Mouse (Mus musculus) embryo, embryonic 9.5 days (tissue): ENCODE results near the gene Cblc.

Source experiments
- DNase-seq: peaks from one replicate; pipeline ENCODE4 v3.0.0-alpha.2; 2017; ENCODE audit errors: extremely low spot score

The Cblc gene

GRCm38 (mm10) chr7:19796697-19797588 is at the start of gene Cblc:
TSS of gene Cblc (minus strand) at chr7:19796809.
- DNase-seq = peak; percentile 75

DNA sequence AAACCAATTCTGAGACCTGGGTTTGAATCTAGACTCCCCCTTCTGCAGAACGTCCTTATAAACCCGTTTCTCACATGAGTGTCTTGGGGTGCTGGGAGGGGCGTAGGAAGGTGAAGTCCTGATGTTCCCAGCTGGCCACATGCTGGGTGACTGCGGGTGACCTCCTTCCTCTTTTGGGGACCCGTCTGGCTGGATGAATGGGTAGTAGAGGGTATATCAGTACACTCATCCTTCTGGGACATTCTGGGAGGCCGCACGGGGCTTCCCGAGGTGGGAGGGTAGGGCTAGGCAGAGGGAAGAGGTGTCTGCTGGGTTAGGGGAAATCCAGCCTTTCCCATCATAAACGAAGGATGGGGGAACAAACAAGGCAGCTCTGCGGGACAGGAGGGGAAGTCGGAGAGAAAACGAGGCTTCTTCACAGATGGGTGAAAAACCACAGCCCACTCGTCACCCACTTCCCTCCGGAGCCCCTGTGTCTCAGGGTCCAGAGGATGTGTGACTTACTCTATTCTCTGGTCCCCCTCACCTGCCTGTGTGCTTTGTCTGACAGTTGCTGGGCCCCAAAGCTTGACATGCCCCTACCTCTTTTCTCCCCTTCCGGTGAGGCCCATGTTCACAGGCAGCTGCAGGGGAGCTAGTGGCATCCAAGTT is 48.0 kb upstream of the Cblc start:
- DNase-seq = no peak

- DNase-seq = peak; percentile 64
Observed at GRCm38 (mm10) chr7:19843561-19843960, 47.0 kb upstream of the Cblc start.

DNA sequence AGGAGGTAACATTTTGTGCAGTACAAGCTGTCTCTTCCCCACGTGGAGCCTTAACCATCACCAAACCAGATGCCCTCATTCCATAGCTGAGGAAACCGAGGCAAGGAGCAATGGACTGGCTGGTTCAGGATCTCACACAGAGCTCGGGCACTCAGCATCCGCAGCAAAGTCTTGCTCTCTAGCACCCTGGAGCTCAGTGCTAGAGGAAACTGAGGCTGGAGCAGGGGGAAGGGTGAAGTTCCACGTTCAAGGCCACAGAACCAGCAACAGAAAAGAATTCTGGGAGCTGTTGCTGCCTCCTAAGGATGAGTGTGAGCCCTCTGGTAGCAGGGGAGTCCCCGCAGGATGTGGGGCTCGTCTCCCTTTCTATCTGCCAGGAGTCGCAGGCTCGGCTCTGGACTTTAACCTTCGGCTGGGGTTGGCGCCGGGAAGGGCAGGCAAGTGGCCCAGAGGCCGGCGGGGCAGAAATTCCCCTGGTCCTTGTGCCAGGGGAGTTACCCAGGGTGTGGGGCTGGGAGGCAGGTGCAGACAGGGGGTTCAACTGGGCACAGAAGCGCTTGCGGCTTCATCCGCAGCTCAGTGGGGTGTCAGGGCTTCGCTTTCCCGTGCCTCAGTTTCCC is 46.4 kb upstream of the Cblc start:
- no peak for DNase-seq

DNA sequence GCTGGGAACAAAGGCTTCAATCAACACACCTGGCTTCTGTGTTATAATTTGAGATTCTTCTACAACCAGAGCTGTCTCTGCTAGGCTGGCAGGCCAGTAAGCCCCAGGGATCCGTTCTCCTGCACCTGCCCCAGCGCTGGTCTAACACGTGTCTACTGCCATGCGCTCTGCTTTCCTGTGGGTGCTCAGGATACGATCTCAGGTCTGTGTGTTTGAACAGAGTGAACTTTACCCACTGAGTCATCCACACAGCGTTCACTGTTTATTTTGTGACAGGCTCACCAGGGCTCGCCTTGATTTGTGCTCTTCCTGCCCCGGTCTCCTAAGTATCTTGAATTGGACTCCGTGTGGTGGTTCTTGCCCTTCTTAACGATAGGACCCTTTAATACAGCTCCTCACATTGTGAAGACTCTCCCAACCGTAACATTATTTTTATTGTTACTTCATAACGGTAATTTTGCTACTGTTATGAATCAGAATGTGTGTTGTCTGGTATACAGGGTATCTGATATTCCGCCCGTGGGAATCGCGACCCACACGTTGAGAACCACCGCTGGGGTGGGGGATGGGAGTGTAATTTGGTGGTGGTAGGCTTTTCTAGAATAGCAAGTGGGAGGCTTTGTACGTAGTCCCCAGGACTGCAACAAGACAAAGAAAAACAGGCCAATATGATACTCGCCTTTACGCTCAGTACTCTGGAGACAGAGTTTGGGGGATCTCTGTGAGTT is 45.2 kb upstream of the Cblc start:
- DNase-seq = no peak

GRCm38 (mm10) chr7:19840936-19841335 is 44.3 kb upstream of the Cblc start:
- no peak for DNase-seq

DNA sequence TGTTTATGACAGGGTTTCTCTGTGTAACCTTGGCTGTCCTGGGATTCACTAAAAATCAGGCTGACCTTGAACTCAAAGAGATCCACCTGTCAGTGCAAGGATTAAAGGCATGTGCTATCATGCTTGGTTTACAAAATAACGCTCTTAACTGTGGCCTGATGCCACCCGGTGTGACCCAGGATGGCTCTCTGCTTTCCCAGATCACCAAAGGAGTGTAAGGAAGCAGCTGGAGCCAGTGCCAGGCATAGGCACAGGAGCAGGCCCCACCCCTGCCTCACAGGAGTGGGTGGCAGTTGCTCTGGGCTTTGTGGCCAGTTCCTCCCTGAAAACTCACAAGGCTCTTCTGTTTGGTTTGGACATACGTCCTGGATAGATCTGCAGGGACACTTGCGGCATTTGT is 43.8 kb upstream of the Cblc start:
- DNase-seq = no peak

DNA sequence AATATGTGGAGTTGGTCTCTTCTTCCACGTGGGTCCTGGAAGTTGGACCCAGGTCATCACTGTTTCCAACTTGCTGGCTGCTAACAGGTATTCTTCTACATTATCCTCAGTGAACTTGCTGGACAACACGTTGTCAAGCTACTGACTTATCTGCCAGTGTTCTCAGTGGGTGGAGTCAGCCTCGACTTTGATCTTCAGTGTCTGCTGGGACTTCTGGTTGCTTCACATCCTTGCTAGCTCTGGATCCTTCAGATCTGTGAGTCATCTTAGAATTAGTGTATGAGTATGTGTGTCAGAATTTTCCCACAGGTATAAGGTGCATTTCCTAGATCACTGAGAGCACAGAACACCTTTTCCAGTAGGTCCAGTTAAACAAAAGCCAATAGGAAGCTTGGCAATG is 40.2 kb upstream of the Cblc start:
- DNase-seq = no peak

- DNase-seq = no peak
Observed at GRCm38 (mm10) chr7:19834055-19834454, 37.4 kb upstream of the Cblc start.

DNA sequence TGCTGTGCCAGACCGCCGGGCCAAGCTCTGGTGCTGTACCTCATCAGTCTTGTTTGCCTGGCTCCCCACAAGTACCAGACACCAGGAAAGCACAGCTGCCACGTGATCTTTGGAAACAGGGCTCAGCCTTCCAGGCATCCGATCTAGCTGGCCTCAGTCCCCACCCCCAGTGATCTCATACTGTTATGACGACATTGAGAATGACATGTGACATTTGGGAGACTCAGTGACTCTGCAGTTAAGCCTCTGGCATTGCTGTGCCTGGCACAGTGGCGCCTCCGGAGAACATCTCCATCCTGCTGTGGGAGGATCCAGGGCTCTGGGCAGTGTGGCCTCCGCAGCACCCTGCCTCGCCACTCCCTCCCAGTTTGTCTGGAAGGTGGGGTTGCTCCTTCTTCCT is 35.2 kb upstream of the Cblc start:
- DNase-seq = no peak

- no peak for DNase-seq
Observed at GRCm38 (mm10) chr7:19830682-19831156, 34.1 kb upstream of the Cblc start.

DNA sequence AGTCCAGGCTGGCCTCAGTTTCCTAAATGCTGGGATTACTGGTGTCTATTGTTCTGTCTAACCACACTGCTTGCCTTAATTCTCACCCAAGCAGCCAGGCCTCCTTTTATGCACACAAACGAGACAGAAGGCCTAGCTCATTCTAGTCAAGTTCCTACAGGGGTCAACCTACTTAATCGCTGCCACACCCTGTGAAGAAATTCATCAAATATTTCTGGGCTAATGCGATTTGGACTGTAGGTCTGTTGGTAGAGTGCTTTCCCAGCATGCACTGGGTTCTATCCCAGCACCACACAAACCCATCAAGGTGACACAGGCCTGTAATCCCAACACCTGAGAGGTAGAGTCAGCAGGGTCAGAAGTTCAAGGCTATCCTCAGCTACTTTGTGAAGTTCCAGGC is 33.1 kb upstream of the Cblc start:
- no peak for DNase-seq

GRCm38 (mm10) chr7:19826756-19827155 is 30.1 kb upstream of the Cblc start:
- DNase-seq = no peak

GRCm38 (mm10) chr7:19824182-19824973 is 27.8 kb upstream of the Cblc start:
- DNase-seq = peak; percentile 83

DNA sequence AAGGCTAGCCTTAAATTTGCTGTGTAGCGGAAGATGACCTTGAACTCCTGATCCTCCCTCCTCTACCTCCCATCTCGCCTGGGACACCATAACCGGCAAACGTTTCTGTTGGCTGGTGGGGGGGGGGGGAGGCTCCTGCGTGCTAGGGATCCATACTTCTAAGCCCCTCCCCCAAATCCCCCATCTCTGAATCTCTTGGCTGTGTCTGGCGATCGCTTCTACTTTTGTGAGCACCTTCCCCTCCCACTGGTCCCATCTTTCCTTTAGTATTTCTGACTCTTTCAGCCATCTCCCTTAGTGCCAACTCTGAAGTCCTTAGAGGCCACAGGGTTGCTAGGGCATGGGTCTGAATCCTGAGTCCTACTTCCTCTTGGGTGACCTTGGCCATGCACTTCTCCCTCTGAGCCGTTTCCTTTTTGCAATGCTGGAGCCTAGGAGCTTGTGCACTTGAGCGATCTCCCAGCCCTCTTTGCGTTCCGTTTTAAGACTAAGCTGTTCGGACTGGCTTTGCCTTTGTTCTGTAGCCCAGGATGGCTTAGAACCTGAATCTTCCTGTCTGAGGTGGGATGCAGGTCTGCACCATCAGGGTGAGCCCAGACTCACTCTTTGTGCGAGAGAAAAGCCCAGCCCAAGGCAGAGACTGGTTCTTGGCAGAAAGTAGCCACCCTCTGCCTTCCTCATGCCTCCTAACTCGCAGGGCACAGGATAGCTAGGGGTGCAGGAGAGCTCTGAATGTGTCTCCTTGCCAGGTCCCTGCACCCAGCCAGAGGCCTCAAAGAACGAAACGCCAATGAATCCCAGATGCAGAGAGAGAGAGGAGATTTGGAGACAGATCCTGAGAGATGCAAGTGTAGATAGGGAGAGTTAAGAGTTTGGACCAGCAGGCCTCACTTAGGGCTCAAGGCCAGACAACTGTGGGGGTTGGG is 26.9 kb upstream of the Cblc start:
- DNase-seq = no peak

- no peak for DNase-seq
Observed at GRCm38 (mm10) chr7:19822604-19823058, 26.0 kb upstream of the Cblc start, which contains the start of gene Bcl3. TSS of gene Bcl3 (minus strand) at chr7:19822770.

DNA sequence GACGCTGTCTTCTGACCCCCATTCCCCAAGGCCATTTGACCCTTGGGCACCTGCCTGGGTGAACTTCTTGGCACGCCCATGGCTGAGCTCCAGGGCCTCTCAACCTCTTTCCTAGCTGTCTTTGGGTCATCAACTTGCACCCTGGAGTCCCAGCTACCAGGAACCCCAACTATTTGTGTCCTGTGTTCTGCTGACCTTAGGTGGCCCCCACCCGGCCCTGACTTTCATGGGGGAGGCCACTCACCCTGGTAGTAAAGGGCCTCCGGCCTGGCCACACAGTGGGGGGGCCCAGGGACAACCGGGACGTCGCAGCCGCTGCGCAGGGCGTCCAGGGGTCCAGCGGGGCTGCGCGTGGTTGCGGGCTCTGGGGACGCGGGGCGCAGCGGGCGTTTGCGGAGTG is 25.6 kb upstream of the Cblc start:
- no peak for DNase-seq

GRCm38 (mm10) chr7:19821633-19822032 is 25.0 kb upstream of the Cblc start:
- DNase-seq = no peak

GRCm38 (mm10) chr7:19820347-19821048 is 23.9 kb upstream of the Cblc start:
- DNase-seq = no peak
